Mouse (Mus musculus): Measurements from ENCODE around the gene Mb21d2.

The Mb21d2 gene

DNA sequence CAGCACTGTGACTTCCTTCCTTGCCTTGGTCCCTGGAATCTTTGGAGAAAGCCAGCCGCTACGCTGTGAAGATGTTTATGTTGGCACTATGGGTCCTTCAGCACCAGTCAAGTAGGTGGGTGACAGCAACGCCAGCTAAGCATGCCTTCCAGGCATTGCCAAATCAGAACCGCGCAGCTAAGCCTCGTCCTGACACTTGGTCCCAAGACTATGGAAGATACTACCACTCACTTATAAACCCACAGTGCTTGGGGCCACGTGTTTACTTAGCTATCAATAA, 70.5 kb downstream of the Mb21d2 start:
- no peak for DNase-seq

DNA sequence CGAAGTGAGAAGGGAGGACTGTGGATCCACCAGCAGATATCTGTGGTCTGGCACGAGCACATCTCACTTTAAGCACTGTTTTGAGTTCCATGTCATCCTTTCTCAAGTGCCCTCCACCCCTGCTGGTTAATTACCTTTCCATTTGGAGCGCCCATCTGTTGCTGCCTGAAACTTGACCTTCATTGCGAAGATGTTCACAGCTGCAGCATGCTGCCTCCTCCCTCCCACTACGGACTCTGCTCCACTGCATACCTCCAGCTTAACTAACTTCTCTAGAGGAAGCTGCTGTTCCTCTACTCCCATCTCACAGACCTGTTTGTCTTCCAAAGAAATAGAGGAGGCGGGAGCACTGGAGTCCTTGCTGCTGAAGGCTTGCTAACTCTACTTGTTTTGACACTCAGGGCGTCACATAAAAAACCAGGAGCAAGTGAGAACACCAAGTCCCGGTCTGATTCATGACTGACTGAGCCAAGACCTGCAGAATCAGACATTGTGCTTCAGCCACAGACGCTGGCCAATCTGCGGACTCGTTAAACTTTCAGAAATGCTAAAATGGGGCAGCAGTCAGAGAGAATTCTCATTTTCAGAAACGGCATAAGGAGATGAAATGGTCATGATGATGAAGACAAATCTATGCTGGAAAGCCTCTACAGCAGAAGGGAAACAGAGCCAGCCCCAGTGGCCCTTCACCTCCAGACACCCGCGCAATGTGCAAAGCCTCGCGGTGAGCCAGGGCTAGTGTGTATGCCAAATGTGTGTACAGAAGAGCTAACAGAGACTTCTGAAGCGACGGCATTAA, 71.1 kb downstream of the Mb21d2 start:
- no peak for DNase-seq

DNA sequence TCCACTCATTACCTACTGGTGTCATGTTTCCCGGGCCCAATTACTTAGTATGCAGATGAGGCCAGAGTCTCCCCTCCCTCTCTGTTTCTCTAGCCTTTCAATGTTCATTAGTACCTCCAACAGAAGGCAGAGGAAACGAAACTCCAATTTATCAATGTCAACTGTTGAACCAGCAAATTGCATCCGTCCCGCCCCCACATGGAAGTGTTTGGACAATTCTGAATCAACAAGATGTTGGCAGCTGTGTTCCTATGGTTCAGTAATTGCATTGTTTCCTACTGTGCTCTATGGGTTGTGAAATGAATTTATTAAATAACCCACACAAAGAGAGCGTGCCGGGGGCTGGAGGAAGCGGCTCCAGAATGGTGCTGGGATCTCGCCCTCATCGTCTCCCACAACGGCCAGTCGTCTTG, 78.1 kb downstream of the Mb21d2 start:
- DNase-seq, result no peak

DNA sequence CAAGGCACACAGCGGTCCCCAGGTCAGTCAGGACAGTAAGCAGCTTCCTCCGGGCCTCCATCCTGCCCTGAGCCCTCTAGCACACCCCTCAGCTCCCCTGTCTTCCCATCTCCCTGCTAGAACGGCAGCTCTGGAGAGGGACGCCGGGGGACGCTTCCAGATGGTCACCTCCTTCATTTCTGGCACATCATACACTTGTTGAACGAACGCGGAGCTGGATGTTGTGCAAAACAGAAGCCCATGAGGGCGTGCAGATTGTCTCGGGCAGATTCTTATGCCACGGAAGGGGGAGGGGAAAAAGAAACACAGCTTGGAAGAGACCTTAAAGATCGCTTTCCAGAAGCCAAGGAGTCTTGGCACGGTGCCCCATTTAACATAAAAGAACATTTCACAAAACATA, 78.6 kb downstream of the Mb21d2 start:
- DNase-seq, result no peak

DNA sequence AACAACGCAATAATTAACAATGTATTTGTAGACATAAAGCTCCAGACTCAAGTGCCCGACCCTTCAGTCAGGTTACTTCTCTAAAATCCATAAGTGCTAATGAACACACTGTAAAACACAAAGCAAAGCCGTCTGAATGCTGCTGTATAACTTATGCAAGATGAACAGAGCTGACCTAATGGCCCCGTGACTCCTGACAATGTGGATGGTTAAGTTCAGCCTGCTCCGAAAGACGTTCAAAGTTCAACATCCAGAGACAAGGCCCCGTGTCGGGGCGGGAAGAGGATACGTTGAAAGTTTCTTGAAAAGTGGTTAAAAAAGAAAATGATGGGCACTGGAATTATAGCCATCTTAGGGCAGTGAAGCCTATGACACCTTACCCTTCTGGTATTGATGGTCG, 83.3 kb downstream of the Mb21d2 start:
- DNase-seq, result peak; percentile 43 to 61

DNA sequence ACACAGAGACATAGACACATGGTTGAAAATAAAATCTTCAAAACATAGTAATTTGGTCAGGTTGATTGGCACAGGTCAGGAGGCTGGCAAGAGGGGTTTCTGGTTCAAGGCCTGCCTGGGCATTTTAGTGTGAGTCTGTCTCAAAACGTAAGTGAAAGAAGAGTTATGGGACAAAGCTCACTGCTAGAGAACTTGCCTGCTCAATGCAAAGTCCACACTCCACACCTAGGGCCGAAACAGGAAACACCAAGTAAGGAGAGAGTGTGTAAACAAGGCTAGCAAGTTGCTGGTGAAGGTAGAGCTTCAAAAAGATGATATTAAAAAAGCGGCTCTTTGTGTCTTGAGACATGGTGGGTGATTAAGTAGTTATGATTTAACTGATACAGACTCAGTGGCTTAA, 84.1 kb downstream of the Mb21d2 start:
- no peak for DNase-seq

DNA sequence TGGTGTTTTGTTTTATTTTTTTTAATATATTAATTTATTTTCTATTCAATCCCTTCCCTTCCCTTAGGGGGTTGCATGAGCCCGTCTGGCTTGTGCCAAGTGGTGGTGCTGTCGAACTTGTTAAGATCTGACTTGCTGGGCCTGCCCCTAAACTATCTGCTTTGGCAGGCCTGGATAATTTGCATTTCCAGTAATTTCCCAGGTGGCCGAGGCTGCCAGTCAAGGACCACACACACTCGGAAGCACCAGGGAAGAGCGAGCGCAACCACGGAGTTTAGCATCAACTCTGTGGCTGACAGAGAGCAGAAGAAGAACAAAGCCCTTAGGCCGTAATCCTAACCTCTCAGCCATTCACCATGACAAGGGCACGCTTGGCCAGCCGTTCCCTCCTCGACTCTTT, 88.4 kb downstream of the Mb21d2 start:
- peak; percentile 24 to 28 for DNase-seq

DNA sequence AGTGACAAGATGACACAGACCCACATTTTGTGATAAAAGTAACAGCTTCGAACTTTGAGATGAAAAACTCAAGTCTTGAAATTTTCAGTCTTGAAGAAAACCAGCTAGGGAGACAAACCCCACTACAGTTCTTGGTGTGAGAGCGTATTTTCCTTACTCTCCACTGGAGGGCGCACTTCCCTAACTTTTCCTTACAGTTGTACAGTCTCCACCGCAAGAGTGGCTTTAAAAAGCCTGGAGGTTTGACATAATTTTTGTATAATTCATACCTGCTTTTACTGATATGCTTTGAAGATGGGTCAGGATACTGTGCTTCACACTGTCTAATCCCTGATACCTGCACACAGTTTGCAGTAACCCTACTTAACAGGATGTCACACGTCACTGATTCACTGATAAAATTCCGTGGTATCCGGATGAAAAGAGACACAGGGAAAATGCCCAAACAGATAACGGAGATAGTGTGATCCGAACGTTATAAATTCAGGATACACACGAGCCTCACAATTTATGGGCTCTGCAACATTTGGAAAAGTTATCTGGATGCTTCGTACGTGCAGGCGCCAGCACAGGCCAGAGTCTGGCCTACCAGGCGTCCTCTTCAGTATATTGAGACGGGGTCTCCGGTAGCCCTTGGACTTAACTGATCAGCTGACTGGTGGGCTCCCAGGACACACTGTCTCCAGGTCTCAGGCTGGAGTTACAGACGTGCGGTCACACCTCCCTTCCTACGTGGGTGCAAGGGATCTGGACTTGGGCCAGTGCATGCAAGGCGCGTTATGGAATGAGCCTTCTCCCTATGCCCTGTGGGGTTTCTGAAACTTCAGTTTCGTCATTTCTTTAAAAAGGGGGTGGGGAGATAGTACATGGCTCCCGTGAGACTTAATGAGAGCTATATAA, 89.1 kb downstream of the Mb21d2 start:
- DNase-seq, result peak; percentile 43 to 63

DNA sequence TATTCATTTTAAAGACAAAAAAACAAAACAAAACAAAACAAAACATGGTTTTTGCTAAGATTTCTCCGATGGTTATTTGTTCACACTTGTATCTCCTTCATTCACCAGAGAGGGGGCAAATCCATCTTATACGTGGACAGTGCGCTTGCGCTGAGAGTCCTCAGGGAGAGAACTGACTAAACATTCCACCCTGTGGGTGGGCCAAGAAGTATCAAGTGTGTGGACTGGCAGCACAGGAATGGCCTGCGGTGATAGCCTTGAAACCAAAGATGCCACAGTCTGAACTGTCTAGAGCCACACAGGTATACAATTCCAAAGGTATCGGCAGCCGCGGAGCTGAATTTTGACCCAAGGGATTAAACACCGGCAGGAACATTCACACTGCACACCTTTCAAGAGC, 89.9 kb downstream of the Mb21d2 start:
- no peak for DNase-seq

DNA sequence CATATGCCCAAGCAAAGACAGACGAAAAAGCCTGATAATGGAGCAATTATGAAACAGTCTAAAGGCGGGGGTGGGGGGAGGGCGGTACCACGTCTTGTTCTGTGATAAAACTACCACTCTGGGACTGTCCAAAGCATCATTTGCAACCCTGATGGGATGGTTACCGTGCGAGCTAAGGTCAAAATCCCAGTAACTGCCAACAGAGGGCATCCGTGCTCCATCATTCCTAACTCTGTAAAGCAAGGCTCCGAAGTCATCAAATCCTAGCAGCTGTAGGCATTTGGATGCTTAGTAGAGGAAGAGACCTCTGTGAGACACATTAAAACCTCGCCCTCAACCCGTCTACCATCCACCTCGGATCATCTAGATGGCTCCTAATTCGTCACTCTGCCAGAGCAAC, 91.5 kb downstream of the Mb21d2 start:
- peak; percentile 20 to 67 for DNase-seq

DNA sequence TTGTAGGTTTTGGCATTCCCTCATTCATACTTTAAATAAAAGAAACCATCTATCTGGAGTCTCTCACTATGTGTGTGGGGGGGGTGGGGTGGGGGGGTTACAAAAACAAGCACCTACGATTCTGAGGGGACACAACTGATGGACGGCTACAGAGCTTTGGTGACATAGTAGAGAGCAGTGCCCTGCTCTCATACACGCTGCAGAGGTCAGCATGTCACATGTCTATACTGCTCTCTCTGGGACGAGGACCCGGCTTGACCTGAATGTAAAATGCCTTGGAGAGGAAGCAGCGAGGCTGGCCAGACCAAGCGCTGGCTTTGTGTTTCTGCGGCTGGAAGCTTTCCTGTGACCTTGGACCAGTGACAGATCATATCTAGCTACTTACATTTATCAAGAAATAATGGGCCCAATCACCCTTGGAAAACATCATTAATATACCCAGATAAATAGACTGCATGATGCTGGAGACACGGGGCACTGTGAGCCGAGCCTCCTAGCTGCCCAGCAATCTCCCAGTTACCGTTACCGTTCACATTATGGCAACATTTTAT, 97.3 kb downstream of the Mb21d2 start:
- no peak for DNase-seq

DNA sequence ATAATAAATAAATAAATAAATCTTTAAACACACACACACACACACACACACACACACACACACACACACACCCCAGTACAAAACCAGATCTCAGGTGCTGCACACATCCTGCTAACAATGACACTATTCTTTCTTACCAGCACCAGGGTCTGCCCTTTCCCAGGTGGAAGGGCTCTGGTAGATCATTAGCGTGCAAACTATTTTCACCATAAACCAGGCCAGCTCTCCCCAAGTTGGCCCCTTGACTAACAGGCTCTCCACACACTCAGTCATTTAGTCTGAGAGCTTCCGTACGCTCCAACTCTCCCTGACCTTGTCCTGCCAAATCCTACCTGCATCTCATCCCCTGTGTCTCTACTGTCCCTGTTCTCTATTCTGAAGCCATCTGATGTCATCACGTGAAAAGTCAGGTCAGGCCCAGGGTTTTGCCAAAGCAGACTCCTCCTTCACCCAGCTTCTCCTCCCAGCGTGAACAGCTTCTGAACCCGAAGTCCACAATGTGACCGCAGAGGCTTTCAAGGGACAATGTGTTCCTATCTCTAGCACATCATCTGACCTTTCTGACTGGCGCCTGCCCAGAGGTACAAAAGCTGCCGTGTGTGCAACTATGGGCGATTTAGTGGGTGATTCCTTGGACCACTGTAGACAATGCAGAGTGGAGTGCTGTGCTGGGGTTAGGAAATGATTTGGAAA, 100.1 kb downstream of the Mb21d2 start:
- peak; percentile 48 to 76 for DNase-seq

DNA sequence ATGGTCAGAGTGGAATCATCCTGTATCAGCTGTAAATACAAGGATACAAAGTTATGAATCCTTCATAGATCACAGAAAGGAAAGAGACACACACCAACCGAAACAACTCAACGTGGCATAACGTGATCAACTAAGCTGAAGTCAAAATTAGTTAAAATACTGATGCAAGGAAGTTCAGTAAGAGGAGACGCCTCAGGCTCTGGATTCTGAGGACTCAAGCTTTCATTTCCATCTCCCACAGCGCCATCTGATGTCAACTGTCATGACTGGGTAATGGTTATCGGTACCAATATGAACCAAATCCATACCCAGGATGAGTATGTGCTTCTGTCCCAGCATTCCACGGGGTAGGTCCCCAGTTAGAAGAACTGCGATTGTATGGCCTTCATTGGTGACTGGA, 104.7 kb downstream of the Mb21d2 start:
- no peak for DNase-seq

DNA sequence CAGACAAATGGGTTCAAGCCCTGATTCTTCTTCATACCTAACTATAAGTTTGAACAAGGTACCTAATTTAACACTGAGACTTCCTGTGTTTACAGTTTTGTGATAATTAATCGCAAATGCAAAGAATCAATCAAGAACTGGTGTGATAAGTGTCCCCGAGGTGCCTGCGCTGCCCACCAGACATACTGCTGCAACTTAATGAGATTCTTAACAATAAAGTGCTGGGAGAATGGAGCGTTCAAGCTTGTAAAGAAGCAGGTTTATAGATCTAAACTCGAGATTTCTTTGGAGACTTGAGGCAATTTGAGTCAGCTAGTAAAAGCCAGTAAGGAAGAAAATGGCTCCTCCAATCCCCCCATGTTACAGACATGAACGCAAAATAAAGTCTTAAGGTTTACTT, 107.7 kb downstream of the Mb21d2 start:
- DNase-seq, result no peak

DNA sequence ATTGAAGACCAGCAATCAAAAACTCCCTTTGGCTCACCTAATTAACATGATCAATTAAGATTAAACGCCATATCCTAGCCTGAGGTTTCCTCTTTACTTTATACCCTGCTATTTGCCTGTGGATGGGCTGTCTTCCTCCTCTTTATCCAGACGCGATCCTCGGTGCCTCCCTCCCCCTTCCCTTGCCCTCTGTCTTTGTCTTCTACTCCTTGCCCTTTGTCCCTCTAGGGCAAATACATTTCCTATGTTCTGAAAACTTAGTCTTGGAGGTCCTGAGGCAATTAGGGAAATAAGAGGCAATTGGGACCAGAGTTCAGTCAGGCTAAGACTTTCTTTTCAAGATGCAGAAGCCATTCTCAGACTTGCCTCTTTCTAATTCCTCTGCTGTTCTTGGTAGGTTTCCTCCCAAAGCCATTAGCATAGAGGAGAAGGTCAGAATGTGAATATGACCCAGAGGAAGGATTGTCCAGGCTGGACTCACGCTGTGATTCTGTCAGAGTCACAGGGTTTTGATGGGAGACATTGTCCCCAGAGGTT, 110.7 kb downstream of the Mb21d2 start:
- DNase-seq, result no peak

DNA sequence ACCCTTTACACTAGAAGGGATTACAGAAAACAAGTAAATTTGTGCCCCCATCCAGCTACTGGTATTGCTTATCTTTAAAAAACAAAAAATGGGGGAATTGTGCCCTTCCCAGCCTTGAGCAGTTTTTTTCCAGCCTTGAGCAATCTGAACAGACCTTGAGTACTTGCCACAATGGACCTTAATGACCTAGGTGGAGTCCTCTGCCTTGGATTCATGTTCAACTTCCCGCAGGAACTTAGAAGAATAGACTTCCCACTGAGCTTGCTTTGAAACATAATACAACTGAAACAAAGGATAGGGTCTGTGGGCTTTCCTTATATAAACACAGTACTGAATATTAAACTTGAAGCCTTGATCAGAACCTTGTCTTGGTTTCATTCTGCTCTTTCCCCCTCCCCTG, 116.2 kb downstream of the Mb21d2 start:
- DNase-seq, result no peak

DNA sequence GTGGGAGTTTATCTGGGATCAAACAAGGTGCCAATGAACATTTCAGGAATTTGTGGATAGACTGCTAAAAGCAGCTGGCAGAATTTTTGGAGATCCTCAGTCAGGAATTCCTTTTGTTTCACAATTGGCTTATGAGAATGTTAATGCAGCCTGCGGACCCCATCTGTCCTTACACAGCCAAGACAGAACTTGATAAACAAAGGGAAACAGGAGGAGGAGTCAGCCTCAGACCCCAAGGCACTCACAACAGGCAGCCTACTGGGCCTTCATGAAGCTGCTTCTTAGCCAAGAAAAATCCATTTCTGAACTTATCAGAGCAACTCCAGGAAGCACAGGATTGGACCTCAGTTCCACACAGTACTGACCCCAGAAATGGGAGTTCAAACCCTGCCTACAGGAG, 120.4 kb downstream of the Mb21d2 start:
- DNase-seq, result no peak

DNA sequence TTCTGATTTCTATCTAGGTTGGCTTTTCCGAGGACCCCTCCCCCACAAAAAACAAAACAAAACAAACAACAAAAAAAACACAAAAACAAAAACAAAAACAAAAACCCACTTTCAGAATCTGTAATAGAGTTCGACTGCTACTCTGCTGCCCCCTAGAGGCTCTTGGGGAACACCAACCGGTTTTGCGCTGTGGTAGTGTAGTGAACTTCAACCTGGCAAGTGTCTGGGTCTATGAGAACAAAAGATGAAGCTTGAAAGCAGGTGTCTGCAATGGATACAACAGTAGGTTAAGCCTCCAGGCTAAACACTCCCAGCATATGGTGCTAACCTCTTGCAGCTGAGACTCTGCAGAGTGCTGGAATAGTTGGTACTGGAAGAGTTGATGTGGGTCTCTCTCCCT, 136.4 kb downstream of the Mb21d2 start:
- peak; percentile 1 to 13 for DNase-seq

Measured in kidney, adult 8-10 months (tissue).